Mouse (Mus musculus) lung, embryonic 15.5 days (tissue): ENCODE results near the gene Rcor1. TPM values are rescaled to one million over a fixed set of nuclear protein-coding genes. Genes with fewer than 3 reads are reported as not detected.
A peak's percentile ranks its signal among the peaks of the same experiment; 100 is the strongest.

Experiments used
- ATAC-seq: fragments of 200-750 bp; cut with Nextera tagmentation; 2 replicates; pipeline ENCODE4 v1.8.0; 2017; ENCODE audit warnings: moderate number of reproducible peaks, borderline replicate concordance; ENCODE audit not compliant: low FRiP score, low TSS enrichment; ENCODE audit errors: extremely low read depth
- H3K27ac ChIP-seq: fragments of 300-500 bp; sonication (generic); 2 replicates; pipeline ENCODE4 v1.5.1; 2015; ENCODE audit warnings: moderate library complexity, mild to moderate bottlenecking, inconsistent platforms
- H3K27me3 ChIP-seq: fragments of 300-500 bp; sonication (generic); 2 replicates; pipeline ENCODE4 v1.6.1; 2015; ENCODE audit warnings: inconsistent platforms
- H3K36me3 ChIP-seq: fragments of 300-500 bp; sonication (generic); 2 replicates; pipeline ENCODE4 v1.6.1; 2015; ENCODE audit warnings: inconsistent platforms
- H3K4me1 ChIP-seq: fragments of 300-500 bp; sonication (generic); 2 replicates; pipeline ENCODE4 v1.6.1; 2015; ENCODE audit warnings: inconsistent platforms
- H3K4me2 ChIP-seq: fragments of 300-500 bp; sonication (generic); 2 replicates; pipeline ENCODE4 v1.6.1; 2015; ENCODE audit warnings: inconsistent platforms, mild to moderate bottlenecking, moderate library complexity
- H3K4me3 ChIP-seq: fragments of 300-500 bp; sonication (generic); 2 replicates; pipeline ENCODE4 v1.5.1; 2015; ENCODE audit warnings: mild to moderate bottlenecking, inconsistent platforms
- H3K9ac ChIP-seq: fragments of 300-500 bp; sonication (generic); 2 replicates; pipeline ENCODE4 v1.6.1; 2015; ENCODE audit warnings: inconsistent platforms
- H3K9me3 ChIP-seq: fragments of 300-500 bp; sonication (generic); 2 replicates; pipeline ENCODE4 v1.6.1; 2016; ENCODE audit warnings: inconsistent platforms
- WGBS: fragments of 180-500 bp; shearing (Covaris S2); methylation state at CpG from one replicate; pipeline ENCODE4 v1.1.7; 2015; 5-methylcytosine and 5-hydroxymethylcytosine counted together
- polyA plus RNA-seq: library from polyadenylated mRNA; unstranded; fragments of >200 nt; fragmentation: Nextera tagmentation; extraction: Ambion mirVana; gene quantifications from 2 replicates; pipeline ENCODE4 v1.2.1, GENCODE M21; 2015

The Rcor1 gene
- polyA plus RNA-seq, 1 experiment from 2014 or later = 10.9 TPM

DNA sequence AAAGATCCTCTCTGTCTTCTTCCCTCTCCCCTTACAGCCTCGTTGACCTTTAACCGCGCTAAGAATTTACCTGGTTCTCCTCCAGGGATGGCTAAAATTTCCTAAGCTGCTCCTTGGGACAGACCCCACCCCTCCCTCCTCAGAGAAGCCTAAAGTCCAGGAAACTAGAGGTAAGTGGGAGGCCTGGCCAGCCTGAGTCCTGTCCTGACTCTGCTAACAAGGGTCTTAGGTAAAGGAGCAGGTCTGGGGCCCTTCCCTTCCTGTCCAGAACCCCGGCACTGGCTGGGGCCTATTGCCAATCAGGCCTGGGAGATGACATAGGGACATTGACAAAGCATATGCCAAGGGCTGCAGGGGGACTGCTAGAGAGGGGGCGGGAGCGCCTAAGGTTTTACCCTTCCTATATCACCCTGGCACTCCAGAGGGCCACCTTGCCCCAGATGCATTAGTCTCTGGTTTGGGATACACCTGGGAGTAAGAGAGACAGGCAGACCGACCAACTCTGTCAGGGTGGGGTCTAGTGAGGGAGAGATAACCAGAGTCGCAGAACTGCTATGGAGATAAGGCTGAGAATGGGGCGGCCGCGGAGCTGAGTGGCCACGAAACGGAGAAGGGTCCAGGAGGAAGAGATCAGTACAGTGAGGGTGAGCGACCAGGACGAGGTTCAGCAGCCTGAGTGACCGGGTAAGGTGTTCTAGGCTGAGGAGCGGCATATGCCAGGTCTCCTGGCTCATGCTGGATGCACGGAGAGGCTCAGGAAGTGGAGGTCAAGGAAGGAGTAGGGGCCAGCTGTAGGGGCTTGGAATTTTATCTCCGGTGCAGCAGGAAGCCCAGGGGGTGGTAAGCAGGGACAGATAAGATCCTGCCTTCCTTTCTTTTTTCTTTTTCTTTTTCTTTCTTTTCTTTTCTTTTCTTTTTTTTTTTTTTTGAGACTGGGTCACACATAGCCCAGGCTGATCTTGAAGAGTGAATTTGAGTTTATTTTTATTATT lies 10.7 kb upstream of the Rcor1 start:
- Histone ChIP-seq H3K4me3 (no peak overlapping the region), H3K27ac (no peak overlapping the region), H3K9ac (no peak overlapping the region), H3K4me2 (no peak overlapping the region), H3K9me3 (no peaks in the 10 kb centered on the region), H3K27me3 (no peaks in the 10 kb centered on the region), H3K36me3 (no peaks in the 10 kb centered on the region), H3K4me1 (no peaks in the 10 kb centered on the region)
- 28% methylated on average over 19 of the region's 19 CpGs for WGBS
- ATAC-seq = no peak

- WGBS = 56% methylated on average over 7 of the region's 7 CpGs
Measured at GRCm38 (mm10) chr12:111029291-111029890, 9.8 kb upstream of the Rcor1 start.

DNA sequence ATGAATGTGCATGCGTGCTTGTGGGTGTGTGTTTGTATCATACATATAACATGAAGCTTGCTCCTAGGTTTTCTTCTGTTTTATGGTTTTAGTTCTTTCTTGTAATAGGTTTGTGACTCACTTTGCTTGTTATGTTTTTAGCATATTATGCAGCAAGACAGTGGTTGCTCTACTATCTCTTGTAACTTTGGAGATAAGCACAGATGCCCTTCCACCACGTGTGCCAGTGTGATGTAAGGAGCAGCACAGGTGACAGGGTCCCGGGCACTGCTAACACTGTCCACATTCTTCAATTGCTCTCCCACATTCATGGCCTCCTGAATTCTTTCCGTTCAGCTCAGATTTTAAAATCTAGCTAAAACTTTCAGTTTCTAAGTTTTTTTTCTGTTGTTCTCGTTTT lies 6.3 kb upstream of the Rcor1 start:
- H3K4me1 ChIP-seq = peaks cover 17% of the 10 kb centered on the region
- no peak overlapping the region for H3K4me3 ChIP-seq
- WGBS = 72% methylated on average over 5 of the region's 5 CpGs
- no peaks in the 10 kb centered on the region for H3K9me3 ChIP-seq
- H3K36me3 ChIP-seq = no peaks in the 10 kb centered on the region
- H3K27me3 ChIP-seq = no peaks in the 10 kb centered on the region
- no peak overlapping the region for H3K27ac ChIP-seq
- no peak for ATAC-seq
- no peak overlapping the region for H3K9ac ChIP-seq
- no peak overlapping the region for H3K4me2 ChIP-seq

More at GRCm38 (mm10) chr12:111029291-111029890, 9.8 kb upstream of the Rcor1 start:
- H3K9ac ChIP-seq = no peak overlapping the region
- no peak for ATAC-seq
- H3K27me3 ChIP-seq = no peaks in the 10 kb centered on the region
- H3K4me2 ChIP-seq = no peak overlapping the region
- H3K27ac ChIP-seq = no peak overlapping the region
- no peaks in the 10 kb centered on the region for H3K36me3 ChIP-seq
- H3K9me3 ChIP-seq = no peaks in the 10 kb centered on the region
- H3K4me1 ChIP-seq = no peaks in the 10 kb centered on the region
- H3K4me3 ChIP-seq = no peak overlapping the region

- Histone ChIP-seq H3K27me3 (no peaks in the 10 kb centered on the region), H3K4me2 (peak overlapping the region; percentile 14), H3K9ac (no peak overlapping the region), H3K36me3 (no peaks in the 10 kb centered on the region), H3K4me1 (peaks cover 17% of the 10 kb centered on the region), H3K27ac (no peak overlapping the region), H3K9me3 (no peaks in the 10 kb centered on the region), H3K4me3 (no peak overlapping the region)
- no peak for ATAC-seq
- 53% methylated on average over 12 of the region's 12 CpGs for WGBS
Measured at GRCm38 (mm10) chr12:111035182-111035824, 3.8 kb upstream of the Rcor1 start.

- no peaks in the 10 kb centered on the region for H3K36me3 ChIP-seq
- no peak for ATAC-seq
- H3K9me3 ChIP-seq = no peaks in the 10 kb centered on the region
- H3K4me2 ChIP-seq = no peak overlapping the region
- no peak overlapping the region for H3K4me3 ChIP-seq
- H3K27ac ChIP-seq = no peak overlapping the region
- peaks cover 25% of the 10 kb centered on the region for H3K4me1 ChIP-seq
- H3K9ac ChIP-seq = no peak overlapping the region
- H3K27me3 ChIP-seq = no peaks in the 10 kb centered on the region
Measured at GRCm38 (mm10) chr12:111036198-111036775, 2.9 kb upstream of the Rcor1 start.

GRCm38 (mm10) chr12:111037241-111038180 lies 1.6 kb upstream of the Rcor1 start:
- WGBS = 51% methylated on average over 18 of the region's 18 CpGs
- ATAC-seq = no peak
- peak overlapping the region; percentile 93 for H3K4me3 ChIP-seq
- H3K4me1 ChIP-seq = peaks cover 28% of the 10 kb centered on the region
- H3K9me3 ChIP-seq = no peaks in the 10 kb centered on the region
- H3K27me3 ChIP-seq = no peaks in the 10 kb centered on the region
- H3K9ac ChIP-seq = peak overlapping the region; percentile 82
- H3K4me2 ChIP-seq = peak overlapping the region; percentile 92
- H3K27ac ChIP-seq = peak overlapping the region; percentile 99
- H3K36me3 ChIP-seq = no peaks in the 10 kb centered on the region

DNA sequence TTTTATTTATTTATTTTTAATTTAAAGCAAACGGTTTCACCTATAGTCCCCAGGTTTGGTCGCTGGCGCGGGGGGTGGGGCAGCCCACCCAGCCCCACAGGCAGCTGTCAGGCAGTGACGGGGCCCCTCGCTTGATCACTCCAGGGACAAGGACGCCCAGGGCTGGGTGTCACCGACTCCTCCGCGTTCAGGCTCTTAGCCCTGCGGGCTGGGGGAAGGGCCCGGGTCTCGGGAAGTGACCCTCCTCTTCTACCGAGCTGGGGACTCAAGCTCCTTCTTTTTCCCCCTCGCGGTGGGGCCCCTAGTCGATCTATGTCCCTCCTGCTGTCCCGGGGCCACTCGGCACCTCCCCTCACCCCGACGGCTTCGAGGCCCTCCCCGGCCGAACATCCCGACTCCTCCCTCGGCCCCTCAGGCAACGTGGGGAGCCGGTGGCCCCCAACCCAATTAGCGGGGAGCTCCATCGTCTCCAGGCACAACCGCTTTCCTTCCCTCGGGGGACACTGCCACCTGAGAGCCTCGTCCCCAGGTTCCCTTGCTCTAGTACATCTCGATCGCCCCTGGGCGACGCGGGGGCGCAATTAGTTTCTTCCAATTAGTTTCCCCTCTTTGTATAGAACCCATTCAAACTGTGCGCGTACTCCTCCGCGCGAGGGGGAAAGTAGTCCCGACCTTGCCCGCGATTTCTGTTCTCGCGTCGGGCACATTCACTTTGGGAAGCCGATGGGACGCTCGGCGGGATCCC lies 748 bp upstream of the Rcor1 start:
- H3K4me3 ChIP-seq = peak overlapping the region; percentile 93
- H3K36me3 ChIP-seq = peaks cover 2% of the 10 kb centered on the region; the same call in 1 of the 2 replicates
- H3K4me1 ChIP-seq = peaks cover 28% of the 10 kb centered on the region
- H3K27ac ChIP-seq = peak overlapping the region; percentile 99
- H3K9me3 ChIP-seq = no peaks in the 10 kb centered on the region
- H3K9ac ChIP-seq = peak overlapping the region; percentile 82
- peak; percentile 41 for ATAC-seq
- 0% methylated on average over 54 of the region's 54 CpGs for WGBS
- peak overlapping the region; percentile 92 for H3K4me2 ChIP-seq
- no peaks in the 10 kb centered on the region for H3K27me3 ChIP-seq

- peak overlapping the region; percentile 99 for H3K27ac ChIP-seq
- no peaks in the 10 kb centered on the region for H3K9me3 ChIP-seq
- WGBS = 1% methylated on average over 60 of the region's 65 CpGs
- peaks cover 28% of the 10 kb centered on the region for H3K4me1 ChIP-seq
- H3K4me3 ChIP-seq = peak overlapping the region; percentile 93
- ATAC-seq = no peak
- peaks cover 9% of the 10 kb centered on the region; the same call in 1 of the 2 replicates for H3K36me3 ChIP-seq
- H3K27me3 ChIP-seq = no peaks in the 10 kb centered on the region
- H3K9ac ChIP-seq = peak overlapping the region; percentile 93
- H3K4me2 ChIP-seq = peak overlapping the region; percentile 92
Measured at GRCm38 (mm10) chr12:111039771-111040530, 800 bp downstream of the Rcor1 start.

DNA sequence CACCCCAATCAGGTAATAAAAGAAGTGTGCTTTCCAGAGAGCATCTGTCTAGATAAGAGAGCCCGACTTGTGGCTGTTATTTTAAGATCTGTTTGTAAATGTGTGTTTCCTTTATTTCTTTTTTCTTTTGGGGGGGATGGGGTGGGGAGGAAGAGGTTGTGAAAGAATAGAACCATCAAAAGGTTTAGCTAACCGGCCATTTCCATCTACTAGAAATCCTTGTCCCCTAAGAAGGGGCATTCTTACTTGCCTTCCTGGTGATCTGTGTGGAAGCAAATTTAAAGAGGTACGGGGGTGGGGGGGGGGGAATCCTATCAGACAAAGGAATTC lies 1.3 kb downstream of the Rcor1 start:
- no peak for ATAC-seq
- H3K4me3 ChIP-seq = peak overlapping the region; percentile 93
- no peak overlapping the region for H3K27ac ChIP-seq
- peak overlapping the region; percentile 93 for H3K9ac ChIP-seq
- peaks cover 24% of the 10 kb centered on the region for H3K4me1 ChIP-seq
- peaks cover 9% of the 10 kb centered on the region; the same call in 1 of the 2 replicates for H3K36me3 ChIP-seq
- peak overlapping the region; percentile 92 for H3K4me2 ChIP-seq
- 0% methylated on average over 3 of the region's 3 CpGs for WGBS
- no peaks in the 10 kb centered on the region for H3K27me3 ChIP-seq
- no peaks in the 10 kb centered on the region for H3K9me3 ChIP-seq

- no peak for ATAC-seq
- Histone ChIP-seq H3K27ac (no peak overlapping the region), H3K27me3 (no peaks in the 10 kb centered on the region), H3K9me3 (no peaks in the 10 kb centered on the region), H3K4me2 (peak overlapping the region; percentile 92), H3K4me3 (peak overlapping the region; percentile 93), H3K36me3 (peaks cover 9% of the 10 kb centered on the region; the same call in 1 of the 2 replicates), H3K4me1 (peaks cover 21% of the 10 kb centered on the region), H3K9ac (0 out of 2 replicates have a peak overlapping the region, but pooled peaks have one; percentile 93)
- WGBS = 21% methylated on average over 4 of the region's 4 CpGs
Measured at GRCm38 (mm10) chr12:111041196-111041595, 2.0 kb downstream of the Rcor1 start.
